Mouse (Mus musculus) heart, postnatal 25 days (tissue): ENCODE measurements at regions not wholly inside any gene's neighbourhood (a gene's known extent, or its start where the extent isn't known, plus 50 kb on each side); places are given as distances from the start of the nearest gene placed in this dataset.

Experiments used
- DNase-seq: peaks from one replicate; pipeline ENCODE4 v3.0.0; 2022; ENCODE audit warnings: low spot score
- intact Hi-C: fragments of 180-260 bp; cut with DNase I; formaldehyde crosslinking; loops from one replicate; pipeline ENCODE4 v1.15.1; 2025

- DNase-seq, result no peak
- intact Hi-C loops, result loop anchor here (2.0 to 10.0 kb wide), 3 partner anchors 153 to 1025 kb away; partner anchors contain the start of gene Gm5426
Measured at GRCm38 (mm10) chr10:97159831-97160575, 319.4 kb upstream of the Dcn start.

GRCm38 (mm10) chr10:97160892-97161291, 318.5 kb upstream of the Dcn start:
- intact Hi-C loops, result loop anchor here (2.0 to 10.0 kb wide), 3 partner anchors 152 to 1026 kb away; partner anchors contain the start of gene Gm5426
- no peak for DNase-seq

GRCm38 (mm10) chr10:97178468-97178867, 300.9 kb upstream of the Dcn start:
- DNase-seq, result no peak
- intact Hi-C loops, result no loop called here

GRCm38 (mm10) chr10:97189696-97190095, 289.7 kb upstream of the Dcn start:
- DNase-seq, result no peak
- intact Hi-C loops, result no loop called here

GRCm38 (mm10) chr10:97211238-97211695, 268.1 kb upstream of the Dcn start:
- intact Hi-C loops, result no loop called here
- DNase-seq, result no peak

- intact Hi-C loops, result no loop called here
- DNase-seq, result no peak
Measured at GRCm38 (mm10) chr10:97211785-97212398, 267.5 kb upstream of the Dcn start.

- intact Hi-C loops, result no loop called here
- DNase-seq, result no peak
Measured at GRCm38 (mm10) chr10:97219474-97219873, 259.9 kb upstream of the Dcn start.

GRCm38 (mm10) chr10:97220431-97220830, 259.0 kb upstream of the Dcn start:
- intact Hi-C loops, result no loop called here

GRCm38 (mm10) chr10:97235631-97236030, 243.8 kb upstream of the Dcn start:
- intact Hi-C loops, result no loop called here

More at GRCm38 (mm10) chr10:97220431-97220830, 259.0 kb upstream of the Dcn start:
- DNase-seq, result no peak

GRCm38 (mm10) chr10:97241476-97241875, 237.9 kb upstream of the Dcn start:
- DNase-seq, result no peak
- intact Hi-C loops, result no loop called here

More at GRCm38 (mm10) chr10:97235631-97236030, 243.8 kb upstream of the Dcn start:
- no peak for DNase-seq

GRCm38 (mm10) chr10:97245674-97246073, 233.7 kb upstream of the Dcn start:
- intact Hi-C loops, result no loop called here
- no peak for DNase-seq

GRCm38 (mm10) chr10:97248522-97248921, 230.9 kb upstream of the Dcn start:
- intact Hi-C loops, result no loop called here
- no peak for DNase-seq

GRCm38 (mm10) chr10:97249760-97250159, 229.6 kb upstream of the Dcn start:
- DNase-seq, result no peak
- intact Hi-C loops, result no loop called here

GRCm38 (mm10) chr10:97250167-97250566, 229.2 kb upstream of the Dcn start:
- intact Hi-C loops, result no loop called here
- no peak for DNase-seq

GRCm38 (mm10) chr10:97265959-97266517, 213.4 kb upstream of the Dcn start:
- intact Hi-C loops, result no loop called here
- no peak for DNase-seq

- intact Hi-C loops, result no loop called here
- DNase-seq, result no peak
Measured at GRCm38 (mm10) chr10:97282416-97282815, 197.0 kb upstream of the Dcn start.

- DNase-seq, result no peak
- intact Hi-C loops, result no loop called here
Measured at GRCm38 (mm10) chr10:97282841-97283496, 196.4 kb upstream of the Dcn start.

- intact Hi-C loops, result no loop called here
Measured at GRCm38 (mm10) chr10:97304791-97305355, 174.5 kb upstream of the Dcn start.

GRCm38 (mm10) chr10:97309580-97309979, 169.8 kb upstream of the Dcn start:
- intact Hi-C loops, result no loop called here
- no peak for DNase-seq

More at GRCm38 (mm10) chr10:97304791-97305355, 174.5 kb upstream of the Dcn start:
- DNase-seq, result no peak

GRCm38 (mm10) chr10:97312509-97312908, 166.9 kb upstream of the Dcn start:
- no peak for DNase-seq
- intact Hi-C loops, result loop anchor here (2.0 to 10.0 kb wide), 5 partner anchors 152 to 1180 kb away; no protein-coding TSS in a partner anchor
